Mouse (Mus musculus): ENCODE measurements around the gene Slc17a7.

The Slc17a7 gene

DNA sequence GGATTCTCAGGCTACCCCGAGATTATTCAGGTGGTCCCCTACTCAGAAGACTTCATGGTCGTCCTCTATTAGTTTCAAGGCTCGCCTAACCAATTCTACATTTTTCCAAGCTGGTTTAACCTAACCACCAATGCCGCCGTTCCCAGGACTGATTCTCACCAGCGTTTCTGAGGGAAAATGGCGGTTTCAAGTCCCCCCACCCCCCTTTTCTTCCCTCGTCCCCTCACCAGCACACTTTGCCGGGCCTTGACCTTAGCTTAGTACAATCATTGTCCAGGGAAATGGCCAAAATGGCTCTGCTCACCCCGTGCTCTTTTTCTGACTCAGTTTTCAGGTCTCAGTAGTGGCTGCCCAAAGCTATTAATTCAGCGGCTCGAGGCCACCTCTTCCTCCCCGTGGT, 11.6 kb downstream of the Slc17a7 start:
- no peak for DNase-seq (ENCODE audit: low read depth, low spot score)

DNA sequence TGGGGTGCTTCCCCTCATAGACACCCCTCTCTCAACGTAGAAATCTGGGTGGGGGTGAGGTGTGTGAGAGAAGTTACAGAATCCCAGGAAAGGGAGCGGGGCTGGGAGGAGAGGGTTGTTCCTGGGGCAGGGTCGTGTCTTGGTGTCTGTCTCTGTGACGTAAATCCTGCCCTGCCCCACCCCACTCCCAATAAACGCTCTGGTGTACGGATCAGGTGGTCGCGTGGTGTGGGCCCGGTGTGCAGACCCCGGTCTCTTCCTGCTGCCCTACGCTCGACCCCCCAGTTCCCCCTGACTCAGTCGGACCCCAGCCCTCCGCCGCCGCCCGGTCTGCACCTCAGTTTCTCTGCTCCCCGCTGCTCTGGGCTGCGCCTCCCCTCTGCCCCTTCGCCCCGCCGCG, 12.2 kb downstream of the Slc17a7 start:
- DNase-seq (ENCODE audit: low read depth, low spot score), result no peak

DNA sequence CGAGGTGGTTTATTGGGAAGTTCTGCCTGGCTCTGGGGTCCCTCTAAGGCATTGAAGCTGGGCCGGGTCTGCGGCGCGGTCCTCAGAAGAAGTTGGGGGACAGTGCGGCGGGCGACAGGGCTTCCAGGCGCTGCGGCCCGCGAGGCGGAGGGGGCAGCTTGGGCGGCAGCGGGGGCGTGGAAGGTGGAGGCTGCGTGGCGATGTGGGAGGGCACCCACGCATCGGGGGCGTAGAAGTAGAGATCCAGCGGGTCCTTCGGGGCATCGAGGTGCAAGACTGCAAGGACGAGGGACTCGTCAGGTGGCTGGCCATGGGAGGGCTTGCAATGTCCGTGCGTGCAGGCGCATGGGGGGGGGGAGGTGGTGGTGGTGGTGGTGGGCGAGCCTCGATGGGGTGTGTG, 12.6 kb downstream of the Slc17a7 start:
- no peak for DNase-seq (ENCODE audit: low read depth, low spot score)

DNA sequence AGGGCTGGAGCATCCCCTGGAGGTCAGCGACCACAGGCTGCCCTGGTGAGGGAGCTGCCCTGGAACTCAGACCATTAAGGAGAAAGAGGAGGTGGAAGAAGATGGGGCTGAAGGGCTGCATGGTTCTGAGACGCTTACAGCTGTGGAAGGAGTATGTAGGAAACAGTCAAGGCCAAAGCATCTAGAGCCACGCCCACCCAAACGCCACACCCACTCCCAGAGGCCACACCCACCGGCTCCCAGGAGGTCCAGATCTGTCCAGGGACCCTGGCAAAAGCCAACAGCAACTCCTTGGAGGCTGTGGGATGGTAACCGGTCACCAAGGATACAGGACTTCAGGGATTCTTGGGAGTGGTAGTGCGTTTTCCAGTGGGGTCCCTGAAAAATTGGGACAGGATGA, 14.8 kb downstream of the Slc17a7 start:
- no peak for DNase-seq (ENCODE audit: low read depth, low spot score)

DNA sequence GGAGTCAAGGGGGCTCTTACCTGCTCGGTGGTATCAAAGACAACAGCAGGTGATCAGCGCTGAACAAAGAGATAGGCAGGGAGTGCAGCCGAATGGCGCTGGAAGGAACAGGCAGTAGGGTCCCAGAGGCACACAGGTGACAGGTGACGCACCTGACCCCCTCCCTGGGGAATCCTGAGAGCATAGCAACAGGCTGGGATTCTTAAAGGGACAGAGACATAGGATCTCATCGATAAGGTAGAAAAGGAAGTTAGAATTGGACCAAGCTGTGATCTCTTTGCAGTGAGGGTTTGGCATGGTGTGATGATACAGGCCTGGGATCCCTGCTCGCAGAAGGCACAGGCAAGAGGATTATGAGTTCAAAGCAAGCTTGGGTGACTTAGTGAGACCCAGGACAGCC, 15.7 kb downstream of the Slc17a7 start, which contains the start of gene Gfy:
TSS of gene Gfy (minus strand) at position 101 of the 400 bp plus-strand sequence.
- no peak for DNase-seq (ENCODE audit: low read depth, low spot score)

DNA sequence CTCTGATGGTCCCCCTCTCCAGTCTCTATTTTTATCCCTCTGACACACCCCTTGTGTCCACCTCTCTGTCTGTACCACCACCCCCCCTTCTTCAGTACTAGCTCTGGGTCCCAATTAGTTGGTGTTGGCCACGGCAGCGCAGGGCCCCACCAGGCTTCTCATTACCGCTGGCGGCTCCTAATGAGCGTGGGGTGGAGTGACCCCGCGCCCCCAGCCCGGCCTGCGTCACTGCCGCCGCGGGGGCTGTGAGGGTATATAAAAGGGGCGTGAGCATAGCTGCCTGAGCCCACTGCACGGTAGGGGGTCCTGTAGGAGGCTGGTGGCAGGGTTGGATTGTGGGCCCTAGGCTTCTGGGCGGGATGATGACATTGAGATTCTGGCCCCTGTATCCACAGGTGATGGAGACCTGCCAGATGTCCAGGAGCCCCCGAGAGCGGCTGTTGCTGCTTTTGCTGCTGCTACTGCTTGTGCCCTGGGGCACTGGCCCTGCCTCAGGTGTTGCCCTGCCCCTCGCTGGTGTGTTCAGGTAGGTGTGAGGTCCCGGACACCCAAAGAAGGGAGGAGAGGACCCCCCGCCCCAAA, 17.2 kb downstream of the Slc17a7 start, which contains the start of gene Pth2:
TSS of gene Pth2 (plus strand) at position 100 of the 582 bp plus-strand sequence.
- DNase-seq (ENCODE audit: low read depth, low spot score), result no peak

DNA sequence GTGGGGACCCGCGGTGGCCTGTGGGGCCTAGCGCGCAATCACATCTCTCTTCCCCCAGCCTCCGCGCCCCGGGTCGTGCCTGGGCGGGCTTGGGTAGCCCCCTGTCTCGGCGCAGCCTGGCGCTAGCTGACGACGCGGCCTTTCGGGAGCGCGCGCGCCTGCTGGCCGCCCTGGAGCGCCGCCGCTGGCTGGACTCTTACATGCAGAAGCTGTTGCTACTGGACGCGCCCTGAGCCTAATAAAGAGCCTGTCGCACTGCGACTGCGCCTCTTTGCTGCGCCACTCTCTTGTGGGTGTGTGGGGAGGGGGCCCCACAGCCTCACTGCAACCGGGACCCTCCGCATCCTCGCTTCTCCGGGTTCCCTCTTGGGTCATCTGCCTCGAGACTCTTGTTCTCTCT, 17.8 kb downstream of the Slc17a7 start:
- DNase-seq (ENCODE audit: low read depth, low spot score), result no peak

DNA sequence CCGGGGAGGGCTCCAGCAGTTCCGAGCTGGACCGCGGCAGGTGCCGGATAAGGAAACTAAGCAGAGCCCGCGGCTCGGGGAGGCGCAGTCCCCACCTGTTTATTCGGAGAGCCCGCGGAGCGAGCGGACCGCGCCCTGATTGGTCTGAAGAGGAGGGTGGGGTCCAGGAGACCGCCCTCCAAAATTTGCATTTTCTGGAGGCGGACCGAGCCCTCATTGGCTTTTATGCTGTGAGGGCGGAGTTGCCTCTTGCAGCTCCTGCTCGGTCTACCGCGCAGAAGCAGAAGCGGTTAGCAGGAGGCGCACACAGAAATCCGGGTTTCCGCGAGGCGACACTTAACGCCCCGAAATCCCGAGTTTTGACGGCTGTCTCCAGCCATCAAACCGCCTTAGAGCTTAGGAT, 18.5 kb downstream of the Slc17a7 start:
- DNase-seq (ENCODE audit: low read depth, low spot score), result peak; percentile 88

DNA sequence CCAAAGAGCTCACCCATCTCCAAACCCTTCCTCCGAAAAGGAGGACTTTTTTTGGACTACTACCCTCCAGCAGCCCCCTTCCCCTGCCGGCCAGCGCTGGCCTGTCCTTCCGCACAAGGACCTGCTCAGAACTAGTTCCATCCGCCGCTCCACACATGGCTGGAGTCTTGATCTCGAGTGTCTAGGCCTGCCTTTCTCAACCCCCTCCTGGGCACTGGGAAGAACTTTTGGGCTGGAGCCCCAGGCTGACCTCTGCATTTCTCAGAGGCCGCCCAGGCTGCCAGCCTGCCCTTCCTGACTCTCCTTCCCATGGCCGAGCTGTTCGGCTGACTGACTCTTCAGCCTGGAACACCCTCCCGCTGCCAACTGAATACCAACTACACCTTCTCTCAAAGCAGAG, 18.9 kb downstream of the Slc17a7 start:
- DNase-seq (ENCODE audit: low read depth, low spot score), result no peak

DNA sequence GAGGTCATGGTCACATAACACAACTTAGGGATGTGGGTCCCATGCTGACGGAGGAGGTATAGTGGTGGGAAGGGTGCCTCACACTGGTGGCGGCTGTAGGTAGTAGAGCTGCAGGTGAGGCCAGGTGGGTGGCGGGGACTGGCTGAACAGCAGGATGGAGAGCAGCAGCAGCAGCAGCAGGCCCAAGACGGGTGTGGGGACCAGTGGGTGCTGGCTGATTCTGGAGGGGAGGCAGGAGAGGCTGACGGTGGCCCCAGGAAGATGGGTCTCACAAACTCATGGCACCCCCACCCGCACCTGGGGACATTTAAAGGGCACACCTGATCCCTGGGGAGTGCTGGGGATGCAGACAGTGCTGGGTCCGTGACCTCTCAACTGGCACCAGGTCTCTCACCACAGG, 19.9 kb downstream of the Slc17a7 start:
- no peak for DNase-seq (ENCODE audit: low read depth, low spot score)

DNA sequence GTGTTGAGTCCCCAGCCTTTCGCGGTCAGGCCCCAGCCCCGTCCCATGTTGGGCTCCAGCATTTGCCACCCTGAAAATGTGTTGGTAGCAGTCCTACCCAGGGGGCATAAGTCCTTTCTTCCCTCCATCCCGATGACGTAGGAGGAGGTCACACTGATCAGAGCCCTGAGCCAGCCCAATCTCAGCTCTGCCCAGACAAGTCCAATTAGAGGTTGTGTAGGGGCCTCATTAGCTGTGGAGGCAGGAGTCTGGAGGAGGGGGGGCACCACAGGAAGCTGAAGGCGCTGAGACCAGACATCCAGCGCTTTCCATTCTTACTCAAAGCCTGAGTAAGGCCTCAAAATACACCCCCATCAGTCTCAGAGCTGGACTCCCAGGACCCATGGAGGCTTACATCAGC, 22.2 kb downstream of the Slc17a7 start:
- no peak for DNase-seq (ENCODE audit: low read depth, low spot score)

DNA sequence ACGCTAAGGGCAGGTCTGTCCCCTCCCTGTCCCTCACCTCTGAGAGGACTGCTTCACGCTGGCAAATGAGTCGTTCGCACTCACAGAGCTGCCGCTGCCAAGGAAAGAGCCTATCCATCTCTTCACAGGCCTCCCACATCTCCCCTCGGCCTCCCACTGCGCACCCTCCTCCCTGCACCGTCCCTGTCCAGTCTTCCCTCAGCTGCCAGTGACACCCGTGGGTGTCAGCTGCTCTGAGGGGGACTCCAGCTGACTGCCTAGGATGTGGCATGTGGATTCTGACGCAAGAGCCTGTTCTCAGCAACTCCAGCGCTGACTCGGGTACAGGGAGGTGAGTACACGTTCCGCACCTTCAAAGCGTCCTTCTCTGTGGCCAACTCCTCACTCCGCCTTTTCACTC, 25.9 kb downstream of the Slc17a7 start:
- DNase-seq (ENCODE audit: low read depth, low spot score), result no peak

DNA sequence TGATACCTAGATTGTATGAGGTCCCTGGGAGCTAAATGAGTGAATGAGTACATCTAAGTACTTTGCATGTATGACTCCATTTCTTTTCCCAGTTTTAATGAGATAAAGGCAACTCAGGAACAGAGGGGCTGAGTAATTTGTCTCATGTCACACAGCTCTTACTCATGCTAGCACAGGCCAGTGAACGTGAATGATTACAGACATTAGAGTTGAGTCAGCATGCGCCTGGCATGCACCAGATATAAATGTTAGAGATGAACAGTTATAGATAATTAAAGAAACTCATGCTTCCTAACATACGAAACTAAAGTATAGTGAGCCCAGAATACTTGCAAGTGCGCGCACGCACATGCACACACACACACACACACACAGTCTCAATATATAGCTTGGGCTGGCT, 26.4 kb downstream of the Slc17a7 start:
- no peak for DNase-seq (ENCODE audit: low read depth, low spot score)

DNA sequence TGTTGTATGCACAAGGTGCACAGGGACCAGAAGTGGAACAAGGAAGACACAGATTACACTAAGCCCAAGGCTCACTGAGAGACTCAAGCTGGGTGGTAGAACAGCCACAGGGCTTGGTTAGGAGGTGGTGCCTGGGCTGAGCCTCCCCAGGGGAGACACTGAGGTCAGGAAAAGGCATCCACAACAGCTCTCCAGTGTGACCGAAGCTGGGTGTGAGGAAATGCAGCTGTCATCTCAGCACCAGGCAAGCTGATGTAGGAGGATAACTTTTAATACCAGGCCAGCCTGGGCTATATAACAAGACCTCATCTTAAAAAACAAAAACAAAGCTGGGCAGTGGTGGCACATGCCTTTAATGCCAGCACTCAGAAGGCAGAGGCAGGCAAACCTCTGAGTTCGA, 27.4 kb downstream of the Slc17a7 start:
- DNase-seq (ENCODE audit: low read depth, low spot score), result no peak

DNA sequence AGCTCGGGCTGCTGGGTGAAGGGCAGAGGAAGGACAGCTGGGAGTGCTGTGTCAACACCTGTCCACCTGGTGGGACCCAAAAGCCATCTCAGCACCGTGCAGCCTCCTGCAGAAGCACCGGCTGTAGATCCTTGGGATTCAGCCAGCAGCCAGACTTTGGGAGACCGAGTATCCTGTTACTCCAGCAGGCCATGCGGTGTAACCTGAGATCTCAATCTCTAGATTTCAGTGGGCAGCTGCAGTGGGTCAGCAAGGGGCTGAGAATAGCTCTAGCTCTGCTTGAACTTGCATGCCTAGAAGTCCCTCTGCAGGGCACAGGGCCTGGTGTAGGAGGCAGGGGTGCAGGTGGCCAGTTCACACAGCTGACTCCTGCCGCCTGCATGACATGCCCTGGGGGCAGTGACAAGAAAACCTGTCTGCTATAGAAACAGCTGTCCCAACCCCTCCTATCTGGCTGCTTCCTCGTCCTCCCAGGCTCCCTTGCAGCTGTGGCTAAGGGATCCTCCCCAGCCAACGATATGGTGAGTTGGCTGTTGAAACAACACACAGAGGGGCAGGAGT, 28.1 kb downstream of the Slc17a7 start:
- no peak for DNase-seq (ENCODE audit: low read depth, low spot score)

DNA sequence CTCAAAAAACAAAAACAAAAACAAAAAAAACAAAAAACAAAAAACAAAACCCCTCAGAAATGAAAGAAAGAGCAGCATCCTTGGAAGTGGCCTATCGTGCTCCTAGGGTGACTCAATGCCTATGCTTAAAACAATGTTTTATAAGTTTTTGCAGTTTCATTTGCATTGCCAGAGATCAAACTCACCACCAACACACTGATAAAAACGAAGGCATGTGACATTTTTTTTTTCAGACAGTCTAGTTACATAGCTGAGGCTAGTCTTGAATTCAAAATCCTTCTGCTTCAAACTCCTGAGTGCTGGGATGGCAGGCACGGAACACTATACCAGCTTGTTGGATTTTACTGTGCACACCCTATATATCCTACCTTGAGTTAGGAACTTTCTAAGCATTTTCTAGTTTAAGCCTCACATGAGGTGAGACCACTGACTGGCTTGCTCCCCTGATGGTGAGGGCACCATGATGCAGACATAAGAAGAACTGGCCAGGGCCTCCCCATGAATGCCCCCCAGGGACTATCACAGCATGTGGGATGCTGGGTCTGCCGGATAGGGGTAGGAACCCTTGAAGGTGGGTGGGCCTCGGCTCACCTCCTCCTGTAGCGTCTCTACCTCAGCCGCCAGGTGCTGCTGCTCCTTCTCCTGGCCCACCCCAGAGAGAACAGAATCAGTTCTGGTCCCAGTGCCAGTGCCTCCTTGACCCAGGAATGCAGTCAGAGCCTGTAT, 29.0 kb downstream of the Slc17a7 start:
- no peak for DNase-seq (ENCODE audit: low read depth, low spot score)

DNA sequence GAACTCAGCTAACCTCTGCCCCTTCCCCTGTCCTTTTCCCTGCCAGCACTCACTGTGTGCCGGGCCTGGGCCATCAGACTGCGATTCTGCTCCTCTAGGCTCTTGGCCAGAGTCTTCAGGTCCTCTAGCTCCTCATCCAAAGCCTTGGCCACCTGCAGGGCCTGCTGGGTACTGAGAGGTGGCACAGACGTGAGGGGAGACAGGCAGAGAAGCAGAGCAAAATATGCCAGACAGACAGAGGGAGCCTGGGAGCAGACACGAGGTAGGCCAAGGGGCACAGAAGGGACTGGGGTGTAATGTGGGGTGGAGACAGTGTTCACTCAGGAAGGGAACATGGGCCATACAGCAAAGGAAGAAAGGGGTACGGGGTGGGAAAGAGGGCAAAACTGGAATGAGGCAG, 29.7 kb downstream of the Slc17a7 start:
- no peak for DNase-seq (ENCODE audit: low read depth, low spot score)

DNA sequence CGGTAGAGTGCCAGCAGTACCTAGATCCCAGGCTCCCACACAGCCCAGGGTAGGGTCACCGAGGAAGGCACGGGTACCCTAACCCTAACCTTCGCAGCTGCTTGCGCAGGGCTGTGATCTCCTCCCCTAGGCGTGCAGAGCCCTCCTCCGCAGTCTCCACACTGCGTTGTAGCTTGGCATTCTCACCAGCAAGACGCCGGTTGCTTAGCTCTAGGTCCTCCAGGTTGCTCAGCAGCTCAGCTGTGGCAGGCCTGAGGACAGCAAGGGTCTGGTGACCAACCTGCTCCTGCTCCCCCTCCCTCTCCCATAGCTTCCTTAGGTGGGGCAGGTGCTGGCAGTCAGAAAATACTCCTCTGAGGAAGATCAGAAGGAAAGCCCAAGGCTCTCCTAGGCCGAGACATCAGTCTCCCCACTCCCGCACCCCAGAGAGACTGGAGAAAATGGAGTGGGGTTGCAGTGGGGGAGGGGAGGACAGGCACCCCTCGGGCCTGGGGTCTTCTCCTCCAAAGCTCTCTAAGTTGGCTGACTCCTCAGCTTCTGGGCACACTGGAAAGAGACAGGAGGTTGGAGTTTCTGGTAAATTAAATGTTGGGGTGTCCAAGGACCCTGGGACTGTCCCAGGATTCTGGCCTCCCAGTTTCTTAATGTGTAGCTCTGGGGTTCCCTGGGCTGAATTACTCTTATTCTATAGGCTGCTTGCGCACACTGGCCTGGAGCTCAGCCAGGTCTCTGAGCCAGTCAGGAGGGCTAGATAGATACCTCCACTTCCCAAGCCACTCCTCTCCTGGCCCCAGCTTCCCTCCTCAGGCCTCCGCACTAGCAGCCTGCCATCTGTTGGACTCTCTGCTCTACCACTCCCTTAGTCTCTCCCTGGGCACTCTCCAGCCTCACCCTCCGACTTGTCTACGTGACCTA, 30.4 kb downstream of the Slc17a7 start:
- no peak for DNase-seq (ENCODE audit: low read depth, low spot score)

DNA sequence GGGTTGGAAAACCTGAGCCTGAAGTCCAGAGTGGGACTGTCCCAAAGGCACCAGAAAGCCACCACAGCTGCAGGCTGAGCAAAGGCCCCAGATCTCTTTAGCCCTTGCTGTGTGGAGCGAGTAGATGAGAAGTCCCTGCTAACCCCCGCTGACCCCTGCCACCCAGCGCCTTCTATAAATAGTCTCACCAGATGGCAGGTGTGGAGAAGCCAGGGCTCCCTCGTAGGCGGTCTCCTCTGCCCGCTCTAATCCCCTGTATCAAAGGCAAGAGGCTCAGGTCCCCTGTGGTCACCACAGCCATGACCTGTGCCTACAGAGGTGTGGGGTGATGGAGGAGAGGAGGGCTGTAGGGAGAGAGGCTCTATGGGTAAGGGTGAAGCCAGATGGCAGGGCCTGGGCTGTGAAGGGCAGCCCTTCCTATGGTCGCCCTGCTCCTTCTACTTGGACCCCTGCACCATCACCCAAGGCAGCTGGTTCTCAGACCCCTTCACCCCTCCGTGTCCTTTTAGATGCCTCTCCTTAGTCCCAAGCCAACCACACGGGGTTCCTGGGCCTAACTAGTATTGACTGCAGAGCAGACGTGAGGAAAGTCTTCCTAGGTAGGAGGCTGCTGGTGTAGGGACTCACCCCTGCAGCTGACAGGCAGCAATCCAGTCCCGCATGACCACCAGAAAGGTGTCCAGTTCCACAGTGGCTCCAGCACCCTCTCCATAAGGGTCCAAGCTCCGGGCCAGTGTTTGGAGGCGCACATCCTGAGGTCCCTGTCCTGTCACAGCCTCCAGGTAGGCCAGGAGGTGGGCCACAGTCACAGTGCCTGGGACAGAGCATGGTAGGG, 31.8 kb downstream of the Slc17a7 start:
- no peak for DNase-seq (ENCODE audit: low read depth, low spot score)

DNA sequence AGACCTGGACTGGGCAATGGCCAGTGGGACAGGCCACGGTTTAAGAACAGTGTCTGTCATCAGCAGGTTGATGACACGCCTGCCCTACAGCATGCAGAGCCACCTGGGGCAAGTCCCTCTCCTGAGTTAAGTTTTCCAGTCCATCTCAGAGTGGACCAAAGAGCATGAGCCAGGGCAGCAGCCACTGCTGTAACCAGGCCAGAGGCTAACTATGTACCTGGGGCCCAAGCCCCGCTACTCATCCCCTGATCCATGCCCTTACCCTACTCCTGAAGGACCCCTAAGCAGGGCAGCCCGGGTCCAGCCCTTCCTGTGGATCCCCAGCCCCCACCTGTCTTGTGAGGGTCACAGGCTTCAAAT, 32.4 kb downstream of the Slc17a7 start:
- no peak for DNase-seq (ENCODE audit: low read depth, low spot score)

DNA sequence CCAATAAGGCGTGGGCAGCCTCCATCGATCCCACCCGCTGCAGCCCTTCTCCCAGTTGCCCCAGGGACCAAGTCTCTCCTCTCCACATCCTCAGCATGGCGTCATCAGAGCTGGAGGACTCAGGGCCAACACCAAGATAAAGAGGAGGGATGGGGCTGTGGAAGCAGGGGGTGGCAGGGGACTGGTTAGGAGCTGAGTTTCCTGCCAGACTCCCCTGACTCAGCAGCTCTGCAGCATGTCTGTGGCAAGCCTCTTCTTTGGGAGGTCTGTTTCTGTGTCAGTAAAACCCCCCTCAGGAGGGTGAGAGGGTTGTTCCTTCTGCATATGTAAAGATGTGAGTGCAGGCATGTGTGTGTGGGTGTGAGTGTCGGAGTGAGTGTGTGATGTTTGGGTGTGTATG, 33.2 kb downstream of the Slc17a7 start:
- DNase-seq (ENCODE audit: low read depth, low spot score), result no peak

Data from telencephalon, adult 2 months (tissue).